Mouse (Mus musculus) kidney, embryonic 15.5 days (tissue): ENCODE data around the gene St6galnac3. TPM values are rescaled to one million over a fixed set of nuclear protein-coding genes. Genes with fewer than 3 reads are reported as not detected.

ENCODE experiments used
- ATAC-seq: fragments of 200-750 bp; cut with Nextera tagmentation; replicated peaks from 2 replicates; pipeline ENCODE4 v1.8.0; 2017; ENCODE audit warnings: moderate TSS enrichment; ENCODE audit not compliant: low FRiP score
- H3K27ac ChIP-seq: fragments of 300-500 bp; sonication (generic); 2 replicates; pipeline ENCODE4 v1.5.1; 2015; ENCODE audit warnings: mild to moderate bottlenecking, inconsistent platforms
- H3K27me3 ChIP-seq: fragments of 300-500 bp; sonication (generic); 2 replicates; pipeline ENCODE4 v1.6.1; 2015; ENCODE audit warnings: inconsistent platforms
- H3K36me3 ChIP-seq: fragments of 300-500 bp; sonication (generic); 2 replicates; pipeline ENCODE4 v1.6.1; 2015; ENCODE audit warnings: inconsistent platforms
- H3K4me1 ChIP-seq: fragments of 300-500 bp; sonication (generic); 2 replicates; pipeline ENCODE4 v1.6.1; 2015; ENCODE audit warnings: inconsistent platforms
- H3K4me2 ChIP-seq: fragments of 300-500 bp; sonication (generic); 2 replicates; pipeline ENCODE4 v1.6.1; 2015; ENCODE audit warnings: moderate library complexity, mild to moderate bottlenecking, inconsistent platforms
- H3K4me3 ChIP-seq: fragments of 300-500 bp; sonication (generic); replicated peaks from 2 replicates; pipeline ENCODE4 v1.5.1; 2015; ENCODE audit warnings: mild to moderate bottlenecking, inconsistent platforms
- H3K9ac ChIP-seq: fragments of 300-500 bp; sonication (generic); 2 replicates; pipeline ENCODE4 v1.6.1; 2015; ENCODE audit warnings: mild to moderate bottlenecking, inconsistent platforms
- H3K9me3 ChIP-seq: fragments of 300-500 bp; sonication (generic); replicated peaks from 2 replicates; pipeline ENCODE4 v1.6.1; 2016; ENCODE audit warnings: inconsistent platforms
- WGBS: fragments of 180-500 bp; shearing (Covaris S2); methylation state at CpG from one replicate; pipeline ENCODE4 v1.1.7; 2015; ENCODE audit warnings: mixed read lengths; 5-methylcytosine and 5-hydroxymethylcytosine counted together
- polyA plus RNA-seq: library from polyadenylated mRNA; unstranded; fragments of >200 nt; fragmentation: Nextera tagmentation; extraction: Ambion mirVana; gene quantifications from 2 replicates; pipeline ENCODE4 v1.2.1, GENCODE M21; 2015

Gene St6galnac3
- polyA plus RNA-seq, 1 experiment from 2014 or later, result 65.5 TPM

- peaks cover 21% of the 10 kb centered on the region for H3K4me1 ChIP-seq
- 0 out of 2 replicates have a peak, but pooled peaks have one; percentile 22 for ATAC-seq
- no peaks in the 10 kb centered on the region for H3K27me3 ChIP-seq
- H3K36me3 ChIP-seq, result no peaks in the 10 kb centered on the region
- H3K27ac ChIP-seq, result peak overlapping the region; percentile 24; the same call in 1 of the 2 replicates
- WGBS, result 52% methylated on average over 6 of the region's 6 CpGs
- H3K4me3 ChIP-seq, result no peak overlapping the region
- H3K9me3 ChIP-seq, result no peaks in the 10 kb centered on the region
- no peak overlapping the region for H3K9ac ChIP-seq
- H3K4me2 ChIP-seq, result no peak overlapping the region
Observed at GRCm38 (mm10) chr3:153525151-153525768, 199.7 kb downstream of the St6galnac3 start.

GRCm38 (mm10) chr3:153516848-153517247 is 208.1 kb downstream of the St6galnac3 start:
- Histone ChIP-seq H3K27ac (no peak overlapping the region), H3K9ac (no peak overlapping the region), H3K36me3 (no peaks in the 10 kb centered on the region), H3K4me3 (no peak overlapping the region), H3K9me3 (no peaks in the 10 kb centered on the region), H3K27me3 (no peaks in the 10 kb centered on the region), H3K4me1 (peaks cover 28% of the 10 kb centered on the region), H3K4me2 (no peak overlapping the region)
- no peak for ATAC-seq
- 83% methylated on average over 7 of the region's 7 CpGs for WGBS

- Histone ChIP-seq H3K4me2 (no peak overlapping the region), H3K27me3 (no peaks in the 10 kb centered on the region), H3K9me3 (no peaks in the 10 kb centered on the region), H3K4me1 (peaks cover 40% of the 10 kb centered on the region), H3K27ac (no peak overlapping the region), H3K36me3 (no peaks in the 10 kb centered on the region), H3K4me3 (no peak overlapping the region), H3K9ac (no peak overlapping the region)
- no peak for ATAC-seq
- WGBS, result 27% methylated on average over 6 of the region's 6 CpGs
Observed at GRCm38 (mm10) chr3:153513501-153514060, 211.4 kb downstream of the St6galnac3 start.

GRCm38 (mm10) chr3:153512545-153512944 is 212.4 kb downstream of the St6galnac3 start:
- Histone ChIP-seq H3K4me1 (peaks cover 40% of the 10 kb centered on the region), H3K27me3 (no peaks in the 10 kb centered on the region), H3K9ac (no peak overlapping the region), H3K4me3 (no peak overlapping the region), H3K36me3 (no peaks in the 10 kb centered on the region), H3K4me2 (no peak overlapping the region), H3K27ac (no peak overlapping the region), H3K9me3 (no peaks in the 10 kb centered on the region)
- peak; percentile 61; the same call in 1 of the 2 replicates for ATAC-seq
- 46% methylated on average over 6 of the region's 6 CpGs for WGBS

- no peak overlapping the region for H3K4me2 ChIP-seq
- H3K4me3 ChIP-seq, result no peak overlapping the region
- no peak for ATAC-seq
- no peaks in the 10 kb centered on the region for H3K27me3 ChIP-seq
- no peaks in the 10 kb centered on the region for H3K9me3 ChIP-seq
- no peak overlapping the region for H3K27ac ChIP-seq
- H3K9ac ChIP-seq, result no peak overlapping the region
- 40% methylated on average over 7 of the region's 7 CpGs for WGBS
- H3K36me3 ChIP-seq, result peaks cover 1% of the 10 kb centered on the region; the same call in 1 of the 2 replicates
- H3K4me1 ChIP-seq, result peaks cover 40% of the 10 kb centered on the region
Observed at GRCm38 (mm10) chr3:153511151-153511580, 213.8 kb downstream of the St6galnac3 start.

GRCm38 (mm10) chr3:153510048-153510630 is 214.8 kb downstream of the St6galnac3 start:
- Histone ChIP-seq H3K27ac (no peak overlapping the region), H3K4me3 (no peak overlapping the region), H3K9me3 (no peaks in the 10 kb centered on the region), H3K27me3 (no peaks in the 10 kb centered on the region), H3K4me1 (peaks cover 40% of the 10 kb centered on the region), H3K9ac (no peak overlapping the region), H3K4me2 (no peak overlapping the region), H3K36me3 (peaks cover 4% of the 10 kb centered on the region; the same call in 1 of the 2 replicates)
- ATAC-seq, result no peak
- WGBS, result 86% methylated on average over 9 of the region's 9 CpGs

GRCm38 (mm10) chr3:153509643-153510042 is 215.3 kb downstream of the St6galnac3 start:
- ATAC-seq, result no peak
- no peaks in the 10 kb centered on the region for H3K27me3 ChIP-seq
- H3K4me1 ChIP-seq, result peaks cover 40% of the 10 kb centered on the region
- no peak overlapping the region for H3K4me3 ChIP-seq
- H3K9me3 ChIP-seq, result no peaks in the 10 kb centered on the region
- no peak overlapping the region for H3K4me2 ChIP-seq
- 60% methylated on average over 4 of the region's 4 CpGs for WGBS
- H3K9ac ChIP-seq, result no peak overlapping the region
- peaks cover 4% of the 10 kb centered on the region; the same call in 1 of the 2 replicates for H3K36me3 ChIP-seq
- no peak overlapping the region for H3K27ac ChIP-seq

- Histone ChIP-seq H3K9me3 (no peaks in the 10 kb centered on the region), H3K27me3 (no peaks in the 10 kb centered on the region), H3K4me1 (peaks cover 34% of the 10 kb centered on the region), H3K36me3 (peaks cover 4% of the 10 kb centered on the region; the same call in 1 of the 2 replicates), H3K27ac (no peak overlapping the region), H3K9ac (no peak overlapping the region), H3K4me2 (no peak overlapping the region), H3K4me3 (no peak overlapping the region)
- no peak for ATAC-seq
- 85% methylated on average over 3 of the region's 3 CpGs for WGBS
Observed at GRCm38 (mm10) chr3:153509029-153509428, 215.9 kb downstream of the St6galnac3 start.

GRCm38 (mm10) chr3:153508592-153508991 is 216.4 kb downstream of the St6galnac3 start:
- peaks cover 4% of the 10 kb centered on the region; the same call in 1 of the 2 replicates for H3K36me3 ChIP-seq
- WGBS, result 82% methylated on average over 2 of the region's 2 CpGs
- no peak overlapping the region for H3K4me3 ChIP-seq
- H3K27me3 ChIP-seq, result no peaks in the 10 kb centered on the region
- H3K9ac ChIP-seq, result no peak overlapping the region
- ATAC-seq, result no peak
- no peak overlapping the region for H3K27ac ChIP-seq
- H3K9me3 ChIP-seq, result no peaks in the 10 kb centered on the region
- peaks cover 29% of the 10 kb centered on the region for H3K4me1 ChIP-seq
- H3K4me2 ChIP-seq, result no peak overlapping the region

- Histone ChIP-seq H3K27ac (no peak overlapping the region), H3K9me3 (no peaks in the 10 kb centered on the region)
- 93% methylated on average over 2 of the region's 2 CpGs for WGBS
Observed at GRCm38 (mm10) chr3:153507599-153507998, 217.4 kb downstream of the St6galnac3 start.

GRCm38 (mm10) chr3:153502488-153502887 is 222.5 kb downstream of the St6galnac3 start:
- no peak overlapping the region for H3K27ac ChIP-seq
- ATAC-seq, result no peak
- no peak overlapping the region for H3K4me2 ChIP-seq
- no peak overlapping the region for H3K9ac ChIP-seq
- H3K4me3 ChIP-seq, result no peak overlapping the region
- WGBS, result 74% methylated on average over 4 of the region's 4 CpGs
- H3K36me3 ChIP-seq, result peaks cover 4% of the 10 kb centered on the region; the same call in 1 of the 2 replicates
- no peaks in the 10 kb centered on the region for H3K9me3 ChIP-seq
- no peaks in the 10 kb centered on the region for H3K4me1 ChIP-seq
- H3K27me3 ChIP-seq, result no peaks in the 10 kb centered on the region

More at GRCm38 (mm10) chr3:153507599-153507998, 217.4 kb downstream of the St6galnac3 start:
- peaks cover 19% of the 10 kb centered on the region for H3K4me1 ChIP-seq
- H3K27me3 ChIP-seq, result no peaks in the 10 kb centered on the region
- ATAC-seq, result no peak
- no peak overlapping the region for H3K9ac ChIP-seq
- no peak overlapping the region for H3K4me3 ChIP-seq
- no peak overlapping the region for H3K4me2 ChIP-seq
- H3K36me3 ChIP-seq, result peaks cover 4% of the 10 kb centered on the region; the same call in 1 of the 2 replicates

GRCm38 (mm10) chr3:153501333-153501877 is 223.6 kb downstream of the St6galnac3 start:
- no peak overlapping the region for H3K9ac ChIP-seq
- WGBS, result 60% methylated on average over 3 of the region's 3 CpGs
- no peak overlapping the region for H3K27ac ChIP-seq
- peaks cover 4% of the 10 kb centered on the region; the same call in 1 of the 2 replicates for H3K36me3 ChIP-seq
- no peak overlapping the region for H3K4me3 ChIP-seq
- H3K4me2 ChIP-seq, result no peak overlapping the region
- no peaks in the 10 kb centered on the region for H3K27me3 ChIP-seq
- H3K4me1 ChIP-seq, result no peaks in the 10 kb centered on the region
- no peaks in the 10 kb centered on the region for H3K9me3 ChIP-seq
- ATAC-seq, result no peak
